Mouse (Mus musculus) urinary bladder, postnatal 4 days (tissue): ENCODE data around the gene Spop.

Source experiments
- DNase-seq, 2 experiments: peaks; one replicate each; pipeline ENCODE4 v3.0.0; 2021 to 2022; ENCODE audit warnings: low spot score in 2 of 2

Spop gene

GRCm38 (mm10) chr11:95417341-95417740, 3.5 kb downstream of the Spop start:
- no peak for DNase-seq

DNA sequence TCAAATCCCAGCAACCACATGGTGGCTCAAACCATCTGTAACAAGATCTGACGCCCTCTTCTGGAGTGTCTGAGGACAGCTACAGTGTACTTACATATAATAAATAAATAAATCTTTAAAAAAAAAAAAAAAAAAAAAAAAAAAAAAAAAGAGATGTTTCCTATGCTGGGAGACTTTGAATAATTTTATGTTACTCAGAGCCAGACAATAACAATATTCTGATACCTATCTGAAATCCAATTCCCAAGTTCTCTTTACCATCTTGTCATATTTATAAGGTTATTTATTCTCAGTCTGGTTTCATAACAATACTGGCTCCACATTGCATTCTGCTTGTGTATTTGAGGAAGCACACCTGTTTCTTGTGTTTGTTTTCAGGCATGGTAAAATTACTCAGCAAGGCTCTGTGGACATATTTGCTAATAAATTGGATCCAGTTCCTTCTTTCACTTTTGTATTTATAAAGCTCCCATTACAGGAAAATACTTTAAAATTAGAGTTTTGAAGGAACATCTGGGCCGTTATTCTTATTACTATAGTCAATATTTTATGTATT, 7.1 kb downstream of the Spop start:
- no peak for DNase-seq

GRCm38 (mm10) chr11:95423505-95423904, 9.6 kb downstream of the Spop start:
- no peak for DNase-seq

- DNase-seq = no peak
Measured at GRCm38 (mm10) chr11:95431344-95431743, 17.5 kb downstream of the Spop start.

DNA sequence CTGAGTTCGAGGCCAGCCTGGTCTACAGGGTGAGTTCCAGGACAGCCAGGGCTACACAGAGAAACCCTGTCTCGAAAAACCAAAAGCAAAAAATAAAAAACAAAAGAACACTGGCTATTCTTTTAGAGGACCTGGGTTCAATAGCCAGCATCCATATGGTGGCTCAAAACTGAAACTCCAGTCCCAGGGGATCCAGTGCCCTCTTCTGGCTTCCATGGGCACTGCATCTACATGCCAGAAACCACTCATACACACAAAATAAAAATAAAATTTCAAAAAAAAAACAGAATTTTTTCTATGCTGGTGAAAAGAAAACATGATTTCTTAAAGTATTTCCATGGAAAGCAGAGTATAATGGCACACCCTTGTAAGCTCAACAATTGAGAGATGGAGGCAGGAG, 18.3 kb downstream of the Spop start:
- DNase-seq = no peak

DNA sequence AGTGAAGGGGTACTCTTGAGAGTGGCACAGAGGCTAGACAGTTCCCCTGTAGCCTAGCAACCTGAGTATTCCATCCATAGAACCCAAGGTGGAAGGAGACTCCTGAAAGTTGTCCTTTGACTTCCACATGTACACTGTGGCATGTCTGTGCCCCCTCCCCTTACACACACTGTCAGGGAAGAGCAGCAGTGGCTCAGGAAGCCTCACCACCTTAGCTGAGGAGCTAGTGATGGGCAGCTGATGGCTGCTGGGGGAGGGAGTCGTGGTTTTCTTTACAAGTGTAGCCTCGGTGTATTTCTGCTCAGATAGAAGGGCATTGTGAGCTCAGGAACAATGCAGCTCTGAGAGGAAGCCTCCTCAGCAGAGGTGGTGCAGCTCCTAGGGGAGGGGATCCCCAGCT, 31.5 kb downstream of the Spop start:
- DNase-seq = no peak

DNA sequence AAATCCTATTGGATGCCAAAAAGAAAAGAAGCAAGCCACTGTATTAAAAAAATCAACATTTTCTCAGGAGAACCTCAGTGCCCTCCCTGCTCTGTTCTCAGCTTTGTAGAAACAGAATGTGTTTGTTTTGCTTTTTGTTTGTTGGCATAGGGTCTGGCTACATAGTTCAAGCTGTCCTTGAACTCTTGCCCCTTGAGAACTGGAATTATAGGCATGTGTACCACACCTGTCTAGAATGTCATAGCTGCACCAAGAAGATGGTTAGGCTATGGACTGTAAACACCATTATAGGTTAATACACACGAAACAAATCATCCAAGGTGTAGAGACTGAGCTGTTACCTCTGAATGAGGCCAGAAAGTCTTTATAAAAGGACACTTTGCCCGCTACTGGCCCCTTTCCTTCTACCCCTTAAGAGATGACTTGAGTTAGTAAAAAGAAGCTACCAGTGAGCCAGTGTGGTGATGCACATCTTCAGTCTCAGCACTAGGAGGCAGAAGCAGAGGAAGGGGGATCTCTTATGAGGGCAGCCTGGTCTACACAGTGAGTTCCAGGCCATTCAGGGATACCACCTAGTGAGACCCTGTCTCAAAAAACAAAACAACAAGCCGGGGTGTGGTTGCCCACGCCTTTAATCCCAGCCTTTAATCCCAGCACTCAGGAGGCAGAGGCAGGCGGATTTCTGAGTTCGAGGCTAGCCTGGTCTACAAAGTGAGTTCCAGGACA, 32.9 kb downstream of the Spop start:
- no peak for DNase-seq

GRCm38 (mm10) chr11:95448346-95448745, 34.5 kb downstream of the Spop start:
- DNase-seq = no peak

- no peak for DNase-seq
Measured at GRCm38 (mm10) chr11:95455331-95455730, 41.5 kb downstream of the Spop start.

GRCm38 (mm10) chr11:95460872-95461271, 47.0 kb downstream of the Spop start:
- DNase-seq = no peak

DNA sequence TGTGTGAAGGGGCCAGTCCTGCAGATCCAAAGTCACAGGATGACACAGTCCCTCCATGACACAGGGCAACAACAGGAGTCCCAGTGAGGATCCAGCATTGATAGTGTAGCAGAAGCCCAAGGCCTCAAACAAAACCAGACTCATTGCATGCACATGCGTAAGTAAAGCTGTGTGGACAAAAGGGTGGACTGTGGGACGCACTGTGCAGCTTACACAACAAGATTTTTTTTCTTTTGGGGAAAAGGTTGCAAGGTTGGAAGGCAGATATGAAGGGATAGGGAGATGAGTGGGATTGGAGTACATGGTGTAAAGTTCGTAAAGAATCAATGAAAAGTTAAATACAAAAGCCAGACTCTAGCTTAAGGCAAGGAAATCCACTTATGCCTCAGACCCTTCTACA, 48.3 kb downstream of the Spop start:
- no peak for DNase-seq

DNA sequence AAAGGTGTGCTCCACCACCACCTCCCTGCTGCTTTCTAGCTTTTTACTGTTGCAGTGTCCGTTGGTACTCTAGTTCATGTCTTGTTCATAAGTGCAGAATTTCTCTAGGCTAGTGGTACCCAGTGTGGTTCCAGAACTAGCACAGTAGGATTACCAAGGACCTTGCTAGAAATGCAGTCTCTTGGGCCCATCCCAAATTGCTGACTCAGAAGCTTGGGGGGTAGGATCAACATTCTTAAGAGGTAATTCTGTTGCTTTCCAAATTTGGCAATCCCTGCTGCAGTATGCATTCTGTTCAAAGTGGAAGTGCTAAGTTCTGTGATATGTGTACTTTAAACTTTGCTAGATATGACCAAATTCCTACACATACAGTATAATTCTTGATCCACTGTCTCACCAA, 53.9 kb downstream of the Spop start:
- DNase-seq = no peak

GRCm38 (mm10) chr11:95472942-95473341, 59.1 kb downstream of the Spop start:
- DNase-seq = no peak

- DNase-seq = no peak
Measured at GRCm38 (mm10) chr11:95473456-95473855, 59.6 kb downstream of the Spop start.

DNA sequence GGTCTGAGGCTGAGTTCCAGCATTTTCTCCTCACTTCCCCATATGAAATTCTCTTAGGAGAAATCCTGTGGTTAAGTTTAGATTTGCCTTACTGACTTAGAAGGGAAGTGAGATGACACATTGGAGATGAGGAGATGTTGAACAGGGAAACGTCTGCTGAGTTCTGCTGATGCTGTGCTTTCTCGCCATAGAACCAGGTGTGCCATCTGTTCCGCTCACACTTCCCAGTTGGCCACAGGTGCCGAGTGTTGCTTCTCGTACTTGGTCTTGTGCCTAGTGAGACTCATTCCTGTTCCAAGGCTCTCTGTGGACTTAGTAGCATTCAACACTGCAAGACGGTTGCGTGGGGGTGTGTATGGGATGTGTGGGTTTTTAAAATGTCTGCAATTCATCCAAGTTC, 62.4 kb downstream of the Spop start:
- no peak for DNase-seq

DNA sequence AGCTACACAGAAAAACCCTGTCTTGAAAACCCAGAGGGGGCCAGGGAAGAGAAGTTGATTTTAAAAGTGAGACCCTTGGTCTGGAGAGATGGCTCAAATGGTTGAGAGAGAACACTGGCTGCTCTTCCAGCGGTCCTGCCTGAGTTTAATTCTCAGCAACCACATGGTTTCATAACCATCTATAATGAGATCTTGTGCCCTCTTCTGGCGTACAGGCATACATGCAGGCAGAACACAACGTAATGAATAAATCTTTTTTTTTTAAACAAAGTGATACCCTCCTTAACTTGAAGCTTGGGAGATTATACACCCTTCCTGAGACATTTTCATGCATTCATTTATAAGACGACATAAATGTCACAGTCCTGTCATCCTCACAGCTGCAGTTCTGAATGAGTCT, 65.6 kb downstream of the Spop start:
- DNase-seq = no peak

- DNase-seq = no peak
Measured at GRCm38 (mm10) chr11:95480662-95481061, 66.8 kb downstream of the Spop start.

GRCm38 (mm10) chr11:95485634-95486033, 71.8 kb downstream of the Spop start:
- no peak for DNase-seq

DNA sequence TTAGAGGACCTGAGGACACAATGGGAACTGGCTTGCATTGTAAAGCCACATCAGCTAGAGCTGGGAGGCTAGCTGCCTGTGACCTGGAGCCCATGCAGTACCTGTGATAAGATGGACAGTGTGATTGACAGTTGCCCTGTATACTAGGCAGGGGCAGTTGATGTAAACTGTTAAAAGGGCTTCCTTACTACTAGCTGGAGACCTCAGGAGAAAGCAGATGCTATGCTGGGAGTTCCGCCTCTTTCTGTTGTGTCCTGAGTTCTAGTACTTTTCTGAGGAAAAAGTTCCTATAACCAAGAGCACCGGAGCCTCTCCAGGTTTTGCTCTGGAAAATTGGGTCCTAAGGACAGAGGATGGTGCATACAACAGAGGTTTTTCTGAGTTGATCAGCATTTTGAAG, 73.4 kb downstream of the Spop start:
- DNase-seq = no peak

DNA sequence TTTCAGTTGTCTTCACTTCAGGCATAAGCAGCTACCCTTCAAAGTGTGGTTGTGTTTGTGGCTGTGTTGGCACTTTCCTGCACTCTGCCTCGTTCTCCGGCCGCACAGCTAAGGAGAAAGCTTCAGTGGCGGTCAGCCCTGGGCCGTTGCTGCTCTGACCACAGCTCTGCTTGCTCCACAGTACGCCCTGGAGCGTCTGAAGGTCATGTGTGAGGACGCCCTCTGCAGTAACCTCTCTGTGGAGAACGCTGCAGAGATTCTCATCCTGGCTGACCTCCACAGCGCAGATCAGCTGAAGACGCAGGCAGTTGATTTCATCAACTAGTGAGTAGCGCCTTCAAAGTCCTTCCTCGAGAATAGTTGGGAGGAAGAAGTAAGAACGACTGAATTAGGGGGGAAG, 76.2 kb downstream of the Spop start:
- DNase-seq = no peak

- no peak for DNase-seq
Measured at GRCm38 (mm10) chr11:95492256-95492655, 78.4 kb downstream of the Spop start.

GRCm38 (mm10) chr11:95493010-95493409, 79.1 kb downstream of the Spop start:
- no peak for DNase-seq

GRCm38 (mm10) chr11:95493950-95494349, 80.1 kb downstream of the Spop start:
- no peak for DNase-seq

DNA sequence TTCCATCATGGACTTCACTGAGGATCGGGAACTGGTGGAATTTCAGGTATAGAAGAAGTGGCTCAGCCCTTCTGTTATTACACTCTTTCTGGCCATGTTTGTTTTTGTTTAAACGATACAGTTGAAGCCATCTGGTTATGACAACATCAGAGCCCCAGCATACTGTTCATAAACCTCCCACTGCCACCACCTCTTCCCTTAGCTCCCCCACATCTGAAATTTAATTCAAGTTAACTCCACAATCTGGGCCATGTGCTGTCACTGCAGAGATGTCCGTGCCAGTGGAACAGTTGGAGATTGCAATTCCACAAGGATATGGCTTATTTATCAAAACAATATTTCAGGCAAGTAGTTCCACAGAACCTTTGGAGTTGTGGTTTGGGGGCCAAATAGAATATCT, 80.5 kb downstream of the Spop start:
- no peak for DNase-seq
